ENCODE assay signal across 37 mouse cellular contexts in genomic region chr11:98668984-98669383, GRCm38 (mm10). TPM values are rescaled to one million over a fixed set of nuclear protein-coding genes. Genes with fewer than 3 reads are reported as not detected.
"Had no signal": no experiment of that assay in that cellular context is flagged by ENCODE, and none has a peak within 500 bp of the region (broad histone marks: within the 10 kb centered on the region; RNA-seq: fewer than 3 reads in every experiment).

No protein-coding gene starts in this region.

- H3K36me3 ChIP-seq: heart, embryonic 13.5 days; heart, embryonic 15.5 days; hindbrain, embryonic 12.5 days; hindbrain, embryonic 15.5 days; kidney, embryonic 15.5 days; limb, embryonic 10.5 days; limb, embryonic 12.5 days had no signal

- H3K4me3 ChIP-seq: heart, adult 2 months; heart, embryonic 13.5 days; heart, embryonic 15.5 days; hindbrain, embryonic 12.5 days; hindbrain, embryonic 15.5 days; kidney, embryonic 15.5 days; left cerebral cortex, adult 2 months; limb, embryonic 10.5 days; limb, embryonic 12.5 days had no signal

- H3K4me1 ChIP-seq: heart, embryonic 13.5 days; heart, embryonic 15.5 days; hindbrain, embryonic 12.5 days; hindbrain, embryonic 15.5 days; limb, embryonic 10.5 days; limb, embryonic 12.5 days had no signal

- H3K4me2 ChIP-seq: heart, embryonic 11.5 days; heart, embryonic 13.5 days; heart, embryonic 15.5 days; hindbrain, embryonic 12.5 days; hindbrain, embryonic 15.5 days; kidney, embryonic 15.5 days; limb, embryonic 12.5 days had no signal

- H3K27ac ChIP-seq: heart, adult 2 months; heart, embryonic 13.5 days; heart, embryonic 15.5 days; hindbrain, embryonic 12.5 days; hindbrain, embryonic 15.5 days; hindbrain, postnatal 0 days; kidney, embryonic 15.5 days; kidney, postnatal 0 days; left cerebral cortex, adult 2 months; limb, embryonic 10.5 days; limb, embryonic 12.5 days had no signal

- H3K9me3 ChIP-seq: heart, embryonic 13.5 days; heart, embryonic 15.5 days; hindbrain, embryonic 12.5 days; hindbrain, embryonic 15.5 days; kidney, embryonic 15.5 days; limb, embryonic 10.5 days; limb, embryonic 12.5 days had no signal

- H3K9ac ChIP-seq: heart, embryonic 13.5 days; heart, embryonic 15.5 days; hindbrain, embryonic 12.5 days; hindbrain, embryonic 15.5 days; kidney, embryonic 15.5 days; limb, embryonic 12.5 days had no signal

- DNase-seq: gastrocnemius, postnatal 14 days; gastrocnemius, postnatal 36 days; heart, adult 11 months; heart, adult 2 months; heart, postnatal 14 days; heart, postnatal 36 days; kidney, adult 11 months; kidney, adult 2 months; kidney, adult 9 months; kidney, postnatal 14 days; kidney, postnatal 36 days; liver had no signal

- ATAC-seq: hindbrain, postnatal 0 days; intestine, embryonic 16.5 days had no signal

RNA-seq across cellular contexts. Expression of gene Gsdma, which starts 4.8 kb away (rescaled TPM):
- total RNA-seq: heart, adult 2 months; heart, postnatal 14 days; heart, postnatal 36 days; hematopoietic stem cell, adult 5-6 weeks; hindbrain, postnatal 0 days; layer of hippocampus, adult 18-20 months; layer of hippocampus, postnatal 10 days; layer of hippocampus, postnatal 25 days; left cerebral cortex, adult 2 months; left cerebral cortex, postnatal 14 days; left cerebral cortex, postnatal 36 days had no signal
- polyA plus RNA-seq: heart, embryonic 11.5 days; heart, embryonic 15.5 days; heart, postnatal 0 days; hindbrain, embryonic 12.5 days; hindbrain, embryonic 15.5 days; intestine, embryonic 14.5 days; kidney, adult 2 months; limb, embryonic 12.5 days had no signal

RNA-seq across cellular contexts. Expression of gene Gsdma2, which starts 22.4 kb away (rescaled TPM):
- total RNA-seq: gastrocnemius, postnatal 14 days; heart, adult 2 months; heart, postnatal 36 days; hematopoietic stem cell, adult 5-6 weeks; hindbrain, postnatal 0 days; layer of hippocampus, adult 18-20 months; layer of hippocampus, postnatal 10 days; left cerebral cortex, adult 2 months; left cerebral cortex, postnatal 14 days; left cerebral cortex, postnatal 36 days had no signal
- polyA plus RNA-seq: gonadal fat pad, adult 2 months; heart, adult 2 months; heart, embryonic 11.5 days; heart, embryonic 13.5 days; heart, embryonic 15.5 days; heart, postnatal 0 days; hindbrain, embryonic 12.5 days; hindbrain, embryonic 15.5 days; hindbrain, postnatal 0 days; intestine, embryonic 14.5 days; kidney, adult 2 months; kidney, embryonic 15.5 days; kidney, postnatal 0 days; limb, embryonic 10.5 days; limb, embryonic 12.5 days; limb, embryonic 14.5 days had no signal

RNA-seq across cellular contexts. Expression of gene Csf3, which starts 32.1 kb away (rescaled TPM):
- total RNA-seq: gastrocnemius, adult 18-20 months; gastrocnemius, adult 8-10 months; gastrocnemius, postnatal 14 days; gastrocnemius, postnatal 36 days; heart, adult 2 months; heart, postnatal 14 days; heart, postnatal 36 days; hematopoietic stem cell, adult 5-6 weeks; hindbrain, postnatal 0 days; layer of hippocampus, adult 18-20 months; layer of hippocampus, postnatal 10 days; layer of hippocampus, postnatal 25 days; left cerebral cortex, adult 2 months; left cerebral cortex, postnatal 14 days; left cerebral cortex, postnatal 36 days had no signal
- polyA plus RNA-seq: heart, adult 2 months; heart, embryonic 11.5 days; heart, embryonic 13.5 days; heart, embryonic 15.5 days; heart, postnatal 0 days; hindbrain, embryonic 12.5 days; hindbrain, embryonic 15.5 days; hindbrain, postnatal 0 days; intestine, embryonic 14.5 days; intestine, embryonic 16.5 days; kidney, adult 2 months; kidney, embryonic 15.5 days; large intestine, adult 2 months; limb, embryonic 10.5 days; limb, embryonic 12.5 days had no signal

RNA-seq across cellular contexts. Expression of gene Gsdma3, which starts 42.8 kb away (rescaled TPM):
- total RNA-seq: hematopoietic stem cell, adult 5-6 weeks; layer of hippocampus, adult 18-20 months; layer of hippocampus, postnatal 25 days; left cerebral cortex, postnatal 36 days had no signal
- polyA plus RNA-seq: gonadal fat pad, adult 2 months; heart, adult 2 months; heart, embryonic 13.5 days; heart, embryonic 15.5 days; heart, postnatal 0 days; hindbrain, embryonic 12.5 days; hindbrain, embryonic 15.5 days; hindbrain, postnatal 0 days; intestine, embryonic 14.5 days; intestine, embryonic 16.5 days; kidney, adult 2 months; kidney, embryonic 15.5 days; kidney, postnatal 0 days; large intestine, adult 2 months; limb, embryonic 10.5 days; limb, embryonic 12.5 days; limb, embryonic 14.5 days had no signal
